ENCODE assay signal across 23 mouse cellular contexts in the genomic region with DNA sequence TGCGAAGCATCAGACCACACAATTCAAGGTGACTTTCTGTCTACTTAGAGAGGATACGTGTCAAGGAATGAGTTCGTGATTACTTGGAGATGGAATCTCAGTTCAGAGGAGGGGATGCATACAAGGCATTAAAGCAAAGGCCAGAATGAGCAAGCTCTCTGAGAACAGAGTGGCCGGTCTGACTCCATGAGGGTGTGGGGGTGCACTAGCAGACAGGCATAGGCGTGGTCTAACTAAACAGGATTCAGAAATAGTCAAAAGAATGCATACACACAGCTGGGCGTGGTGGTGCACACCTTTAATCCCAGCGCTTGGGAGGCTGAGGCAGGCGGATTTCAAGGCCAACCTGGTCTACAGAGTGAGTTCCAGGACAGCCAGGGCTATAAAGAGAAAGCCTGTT. TPM values are rescaled to one million over a fixed set of nuclear protein-coding genes. Genes with fewer than 3 reads are reported as not detected.
DNase-seq lines count a peak whose midpoint lies in the region; TF ChIP-seq lines count a peak whose summit lies in the region.
"Had no signal": no experiment of that assay in that cellular context is flagged by ENCODE, and none has a peak within 500 bp of the region (broad histone marks: within the 10 kb centered on the region; RNA-seq: fewer than 3 reads in every experiment).

No protein-coding gene starts in this region.

- peak overlapping the region; percentile 1; the same call in 1 of the 2 replicates for H3K27ac ChIP-seq in ES-E14 (ENCODE audit: insufficient read depth, low read depth, low read length, poor library complexity, severe bottlenecking)
- H3K27ac ChIP-seq: embryonic facial prominence, embryonic 13.5 days; embryonic facial prominence, embryonic 15.5 days; forebrain, embryonic 10.5 days; forebrain, embryonic 12.5 days had no signal

- DNase-seq in ES-CJ7 (ENCODE audit: low read depth, low spot score), result peak; percentile 94
- peak; percentile 40 for DNase-seq in ES-E14 (ENCODE audit: low read depth, low spot score)
- peak; percentile 91 for DNase-seq in ZHBTc4 (ENCODE audit: low read depth, low spot score)
- no peak for DNase-seq in lung, postnatal 14 days
- DNase-seq in kidney, adult 11 months, result no peak
- DNase-seq: adrenal gland, adult 2 months; adrenal gland, postnatal 10 days; adrenal gland, postnatal 25 days; cerebellum, adult 11 months; cerebellum, adult 18-20 months; cerebellum, adult 8-10 months; cerebellum, adult 9-11 months; cerebellum, postnatal 14 days; cerebellum, postnatal 36 days; embryo, embryonic 11 days had no signal

- H3K4me1 ChIP-seq in ES-E14 (ENCODE audit: control insufficient read depth in 2 of 2, insufficient read depth in 2 of 2, low read length in 2 of 2, poor library complexity in 1 of 2), result peaks cover 0 to 7% of the 10 kb centered on the region in 2 experiments; a peak in 2 of 4 replicates
- H3K4me1 ChIP-seq: embryonic facial prominence, embryonic 13.5 days; embryonic facial prominence, embryonic 15.5 days; forebrain, embryonic 10.5 days; forebrain, embryonic 12.5 days had no signal

- no peak overlapping the region for H3K4me3 ChIP-seq in ES-E14 (ENCODE audit: insufficient read depth in 1 of 2, low read depth in 1 of 2, low read length in 2 of 2, poor library complexity in 1 of 2, severe bottlenecking in 1 of 2)
- H3K4me3 ChIP-seq: embryonic facial prominence, embryonic 13.5 days; embryonic facial prominence, embryonic 15.5 days; erythroblast, embryonic 14.5 days; forebrain, embryonic 10.5 days; forebrain, embryonic 12.5 days had no signal

- H3K36me3 ChIP-seq in ES-E14 (ENCODE audit: control insufficient read depth, insufficient read depth, low read length, poor library complexity, severe bottlenecking), result no peaks in the 10 kb centered on the region
- H3K36me3 ChIP-seq: embryonic facial prominence, embryonic 13.5 days; embryonic facial prominence, embryonic 15.5 days; forebrain, embryonic 10.5 days; forebrain, embryonic 12.5 days had no signal

- in situ Hi-C loops in ES-E14 (cut with MboI; ENCODE audit: low sequenced_read_pairs in 2 of 2, unreplicated experiment in 2 of 2), result no loop called here

- no peaks in the 10 kb centered on the region for H3K9me3 ChIP-seq in ES-E14 (ENCODE audit: control insufficient read depth, insufficient read depth, low read depth, low read length)
- H3K9me3 ChIP-seq: embryonic facial prominence, embryonic 15.5 days; forebrain, embryonic 10.5 days; forebrain, embryonic 12.5 days had no signal

- H3K9ac ChIP-seq in ES-E14 (ENCODE audit: insufficient read depth, low read depth, low read length, poor library complexity, severe bottlenecking), result no peak overlapping the region
- H3K9ac ChIP-seq: embryonic facial prominence, embryonic 13.5 days; embryonic facial prominence, embryonic 15.5 days; forebrain, embryonic 12.5 days had no signal

TF ChIP-seq in ES-E14, 5 proteins besides CTCF, POLR2A, EP300 and RAD21:
- TF ChIP-seq MAFK (IDR thresholded peaks at IDR 0.05; ENCODE audit: insufficient read depth, low read depth, low read length), result no peak
- TF ChIP-seq HCFC1 (IDR thresholded peaks at IDR 0.05; ENCODE audit: borderline replicate concordance, insufficient read depth, low read length), result no peak
- no peak for TF ChIP-seq ZC3H11A (IDR thresholded peaks at IDR 0.05; ENCODE audit: borderline replicate concordance, low read depth, low read length)
- no peak for TF ChIP-seq CHD2 (IDR thresholded peaks at IDR 0.05; ENCODE audit: low read depth, low read length)
- TF ChIP-seq ZNF384 (IDR thresholded peaks at IDR 0.05; ENCODE audit: low read depth, low read length), result no peak

RNA-seq across cellular contexts. Expression of a gene that starts 33.3 kb away (rescaled TPM):
- total RNA-seq in ES-E14 (2012; rRNA removed), result 0.90 and 1.2 TPM in 2 replicates
- total RNA-seq: adrenal gland, adult 2 months; adrenal gland, postnatal 10 days; adrenal gland, postnatal 25 days; adrenal gland, postnatal 4 days; common myeloid progenitor, adult 5-6 weeks; MEL had no signal

Comparison
In these comparisons a context has a peak if more than half of its experiments do, and no peak if none do; other contexts are left out.
1. DNase-seq: peak in ES-CJ7 (single experiment), ES-E14 (single experiment) and ZHBTc4 (single experiment); none in lung, postnatal 14 days (single experiment) and kidney, adult 11 months (single experiment).